Mouse (Mus musculus): ENCODE measurements at regions not wholly inside any gene's neighbourhood (a gene's known extent, or its start where the extent isn't known, plus 50 kb on each side); places are given as distances from the start of the nearest gene placed in this dataset.
A peak's percentile ranks its signal among the peaks of the same experiment; 100 is the strongest.

- Histone ChIP-seq H3K27ac (ENCODE audit: low read length) (no peak overlapping the region), H3K9me3 (replicated peaks; ENCODE audit: control insufficient read depth, low read length) (no peaks in the 10 kb centered on the region), H3K36me3 (ENCODE audit: control insufficient read depth, insufficient read depth, low read length) (no peaks in the 10 kb centered on the region), H3K4me3 (replicated peaks; ENCODE audit: low read length) (no peak overlapping the region), H3K27me3 (ENCODE audit: control insufficient read depth, insufficient read depth, low read length) (no peaks in the 10 kb centered on the region), H3K4me2 (ENCODE audit: low read depth, low read length) (no peak overlapping the region), H3K9ac (ENCODE audit: low read length) (no peak overlapping the region), H3K4me1 (ENCODE audit: control insufficient read depth, insufficient read depth, low read length) (no peaks in the 10 kb centered on the region)
- no peak for ATAC-seq (ENCODE audit: insufficient read depth, low FRiP score)
- 66% methylated on average over 5 of the region's 5 CpGs for WGBS
Observed at GRCm38 (mm10) chr4:29282169-29282568, 469.2 kb downstream of the Epha7 start.

GRCm38 (mm10) chr4:29301348-29301747 is 488.4 kb downstream of the Epha7 start:
- no peaks in the 10 kb centered on the region for H3K9me3 ChIP-seq (replicated peaks; ENCODE audit: control insufficient read depth, low read length)
- 53% methylated on average over 1 of the region's 1 CpGs for WGBS
- H3K9ac ChIP-seq (ENCODE audit: low read length), result no peak overlapping the region
- ATAC-seq (ENCODE audit: insufficient read depth, low FRiP score), result no peak
- no peaks in the 10 kb centered on the region for H3K4me1 ChIP-seq (ENCODE audit: control insufficient read depth, insufficient read depth, low read length)
- H3K27me3 ChIP-seq (ENCODE audit: control insufficient read depth, insufficient read depth, low read length), result no peaks in the 10 kb centered on the region
- no peak overlapping the region for H3K4me3 ChIP-seq (replicated peaks; ENCODE audit: low read length)
- H3K36me3 ChIP-seq (ENCODE audit: control insufficient read depth, insufficient read depth, low read length), result no peaks in the 10 kb centered on the region
- no peak overlapping the region for H3K4me2 ChIP-seq (ENCODE audit: low read depth, low read length)
- H3K27ac ChIP-seq (ENCODE audit: low read length), result no peak overlapping the region

DNA sequence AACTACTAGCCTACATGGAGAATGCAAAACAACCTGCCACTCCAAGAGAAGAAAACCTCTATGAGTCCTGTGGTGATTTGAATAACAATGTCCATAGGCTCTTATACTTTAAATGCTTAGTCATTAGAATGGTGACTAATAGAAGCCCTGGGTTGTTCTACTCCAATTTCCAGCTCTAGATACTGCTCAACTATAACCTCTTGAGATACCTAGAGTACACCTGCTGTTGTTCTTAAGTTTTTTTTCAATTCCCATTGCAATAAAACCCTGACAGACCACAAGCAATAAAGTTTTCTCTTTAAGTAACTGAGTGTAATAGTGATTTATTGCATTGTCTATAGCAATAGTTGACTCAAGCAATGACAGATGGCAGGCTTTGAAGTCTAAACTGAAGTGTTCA is 491.0 kb downstream of the Epha7 start:
- H3K4me1 ChIP-seq (ENCODE audit: control insufficient read depth, insufficient read depth, low read length), result no peaks in the 10 kb centered on the region
- ATAC-seq (ENCODE audit: insufficient read depth, low FRiP score), result no peak
- H3K4me3 ChIP-seq (replicated peaks; ENCODE audit: low read length), result no peak overlapping the region
- H3K27ac ChIP-seq (ENCODE audit: low read length), result no peak overlapping the region
- H3K9ac ChIP-seq (ENCODE audit: low read length), result no peak overlapping the region
- no peaks in the 10 kb centered on the region for H3K36me3 ChIP-seq (ENCODE audit: control insufficient read depth, insufficient read depth, low read length)
- H3K9me3 ChIP-seq (replicated peaks; ENCODE audit: control insufficient read depth, low read length), result no peaks in the 10 kb centered on the region
- no peak overlapping the region for H3K4me2 ChIP-seq (ENCODE audit: low read depth, low read length)
- no peaks in the 10 kb centered on the region for H3K27me3 ChIP-seq (ENCODE audit: control insufficient read depth, insufficient read depth, low read length)

DNA sequence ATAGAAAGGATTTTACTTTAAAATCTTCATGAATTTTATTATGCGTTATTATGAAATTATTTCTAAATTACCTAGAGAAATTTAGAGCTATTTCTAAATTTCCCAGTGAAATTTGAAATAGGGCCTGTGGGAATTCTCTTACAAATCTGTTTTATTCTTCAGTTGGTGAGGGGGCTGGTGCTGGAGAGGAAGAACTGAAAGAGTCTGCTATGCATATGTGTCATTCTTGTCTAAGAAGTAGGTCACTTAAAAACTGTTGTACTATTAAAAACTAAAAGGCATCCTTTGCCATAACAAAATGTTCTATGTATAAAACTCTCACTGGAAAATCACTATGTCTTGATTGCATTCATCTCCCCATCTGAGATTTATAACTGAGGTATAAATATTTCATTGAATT is 494.3 kb downstream of the Epha7 start:
- ATAC-seq (ENCODE audit: insufficient read depth, low FRiP score), result no peak
- Histone ChIP-seq H3K4me3 (replicated peaks; ENCODE audit: low read length) (no peak overlapping the region), H3K27me3 (ENCODE audit: control insufficient read depth, insufficient read depth, low read length) (no peaks in the 10 kb centered on the region), H3K4me1 (ENCODE audit: control insufficient read depth, insufficient read depth, low read length) (no peaks in the 10 kb centered on the region), H3K9ac (ENCODE audit: low read length) (no peak overlapping the region), H3K4me2 (ENCODE audit: low read depth, low read length) (no peak overlapping the region), H3K9me3 (replicated peaks; ENCODE audit: control insufficient read depth, low read length) (no peaks in the 10 kb centered on the region), H3K36me3 (ENCODE audit: control insufficient read depth, insufficient read depth, low read length) (no peaks in the 10 kb centered on the region), H3K27ac (ENCODE audit: low read length) (no peak overlapping the region)
- 93% methylated on average over 1 of the region's 1 CpGs for WGBS

- Histone ChIP-seq H3K4me2 (ENCODE audit: low read depth, low read length) (no peak overlapping the region), H3K36me3 (ENCODE audit: control insufficient read depth, insufficient read depth, low read length) (no peaks in the 10 kb centered on the region), H3K9ac (ENCODE audit: low read length) (no peak overlapping the region), H3K4me3 (replicated peaks; ENCODE audit: low read length) (no peak overlapping the region), H3K9me3 (replicated peaks; ENCODE audit: control insufficient read depth, low read length) (no peaks in the 10 kb centered on the region), H3K27ac (ENCODE audit: low read length) (no peak overlapping the region), H3K27me3 (ENCODE audit: control insufficient read depth, insufficient read depth, low read length) (no peaks in the 10 kb centered on the region), H3K4me1 (ENCODE audit: control insufficient read depth, insufficient read depth, low read length) (no peaks in the 10 kb centered on the region)
- WGBS, result 85% methylated on average over 6 of the region's 6 CpGs
- no peak for ATAC-seq (ENCODE audit: insufficient read depth, low FRiP score)
Observed at GRCm38 (mm10) chr4:29323921-29324320, 511.0 kb downstream of the Epha7 start.

DNA sequence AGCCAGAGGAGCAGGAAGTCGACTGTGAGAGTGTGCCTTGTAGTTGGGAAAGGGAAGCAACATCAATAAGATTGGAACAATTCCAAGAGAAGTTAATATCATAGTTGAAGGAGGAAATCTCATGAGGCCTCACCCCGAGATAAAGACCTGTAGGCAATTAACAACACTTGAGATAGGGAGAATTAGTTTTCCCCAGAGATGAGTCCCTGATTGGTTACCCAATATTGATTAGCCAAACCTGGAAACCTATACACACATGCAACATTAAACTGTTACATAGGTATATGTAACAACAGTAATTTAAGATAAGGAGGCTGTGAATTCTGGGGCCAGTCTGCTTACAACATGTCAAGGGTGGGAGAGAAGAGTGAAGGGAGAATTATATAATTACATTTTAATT is 516.2 kb downstream of the Epha7 start:
- 53% methylated on average over 2 of the region's 2 CpGs for WGBS
- no peak for ATAC-seq (ENCODE audit: insufficient read depth, low FRiP score)

DNA sequence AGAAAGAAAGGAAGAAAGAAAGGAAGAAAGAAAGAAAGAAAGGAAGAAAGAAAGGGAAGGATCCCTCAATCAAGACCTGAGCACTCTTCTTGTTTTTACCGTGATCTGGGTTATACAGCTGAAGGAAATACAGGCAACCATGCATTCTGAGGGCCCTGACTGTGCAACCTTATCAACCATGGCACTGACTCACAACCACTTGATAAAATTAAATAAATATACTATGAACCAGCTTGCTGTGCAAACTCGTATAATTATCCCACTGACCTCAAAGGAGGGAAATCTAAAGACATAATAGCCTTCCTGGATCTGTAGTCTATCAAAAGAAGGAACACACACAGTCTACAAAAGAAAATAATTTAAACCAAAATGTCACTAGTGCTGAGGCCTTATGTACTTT is 518.8 kb downstream of the Epha7 start:
- Histone ChIP-seq H3K27ac (ENCODE audit: low read length) (no peak overlapping the region), H3K9ac (ENCODE audit: low read length) (no peak overlapping the region), H3K36me3 (ENCODE audit: control insufficient read depth, insufficient read depth, low read length) (no peaks in the 10 kb centered on the region), H3K27me3 (ENCODE audit: control insufficient read depth, insufficient read depth, low read length) (no peaks in the 10 kb centered on the region), H3K4me2 (ENCODE audit: low read depth, low read length) (no peak overlapping the region), H3K9me3 (replicated peaks; ENCODE audit: control insufficient read depth, low read length) (no peaks in the 10 kb centered on the region), H3K4me3 (replicated peaks; ENCODE audit: low read length) (no peak overlapping the region), H3K4me1 (ENCODE audit: control insufficient read depth, insufficient read depth, low read length) (no peaks in the 10 kb centered on the region)
- peak; percentile 82 for ATAC-seq (ENCODE audit: insufficient read depth, low FRiP score)
- 37% methylated on average over 2 of the region's 2 CpGs for WGBS

More for the DNA sequence above, 516.2 kb downstream of the Epha7 start:
- Histone ChIP-seq H3K9me3 (replicated peaks; ENCODE audit: control insufficient read depth, low read length) (no peaks in the 10 kb centered on the region), H3K9ac (ENCODE audit: low read length) (no peak overlapping the region), H3K27ac (ENCODE audit: low read length) (no peak overlapping the region), H3K4me3 (replicated peaks; ENCODE audit: low read length) (no peak overlapping the region), H3K4me2 (ENCODE audit: low read depth, low read length) (no peak overlapping the region), H3K27me3 (ENCODE audit: control insufficient read depth, insufficient read depth, low read length) (no peaks in the 10 kb centered on the region), H3K4me1 (ENCODE audit: control insufficient read depth, insufficient read depth, low read length) (no peaks in the 10 kb centered on the region), H3K36me3 (ENCODE audit: control insufficient read depth, insufficient read depth, low read length) (no peaks in the 10 kb centered on the region)

GRCm38 (mm10) chr4:29337245-29337644 is 524.3 kb downstream of the Epha7 start:
- H3K4me1 ChIP-seq (ENCODE audit: control insufficient read depth, insufficient read depth, low read length), result no peaks in the 10 kb centered on the region
- no peaks in the 10 kb centered on the region for H3K9me3 ChIP-seq (replicated peaks; ENCODE audit: control insufficient read depth, low read length)
- ATAC-seq (ENCODE audit: insufficient read depth, low FRiP score), result no peak
- no peak overlapping the region for H3K27ac ChIP-seq (ENCODE audit: low read length)
- no peaks in the 10 kb centered on the region for H3K27me3 ChIP-seq (ENCODE audit: control insufficient read depth, insufficient read depth, low read length)
- H3K36me3 ChIP-seq (ENCODE audit: control insufficient read depth, insufficient read depth, low read length), result no peaks in the 10 kb centered on the region
- no peak overlapping the region for H3K9ac ChIP-seq (ENCODE audit: low read length)
- no peak overlapping the region for H3K4me2 ChIP-seq (ENCODE audit: low read depth, low read length)
- no peak overlapping the region for H3K4me3 ChIP-seq (replicated peaks; ENCODE audit: low read length)
- 89% methylated on average over 10 of the region's 10 CpGs for WGBS

GRCm38 (mm10) chr4:29362191-29362590 is 549.3 kb downstream of the Epha7 start:
- no peaks in the 10 kb centered on the region for H3K4me1 ChIP-seq (ENCODE audit: control insufficient read depth, insufficient read depth, low read length)
- no peaks in the 10 kb centered on the region for H3K9me3 ChIP-seq (replicated peaks; ENCODE audit: control insufficient read depth, low read length)
- no peak overlapping the region for H3K27ac ChIP-seq (ENCODE audit: low read length)
- H3K9ac ChIP-seq (ENCODE audit: low read length), result no peak overlapping the region
- no peak overlapping the region for H3K4me3 ChIP-seq (replicated peaks; ENCODE audit: low read length)
- no peak overlapping the region for H3K4me2 ChIP-seq (ENCODE audit: low read depth, low read length)
- H3K27me3 ChIP-seq (ENCODE audit: control insufficient read depth, insufficient read depth, low read length), result no peaks in the 10 kb centered on the region
- no peak for ATAC-seq (ENCODE audit: insufficient read depth, low FRiP score)
- whole genome bisulfite sequencing, result 63% methylated on average over 1 of the region's 1 CpGs
- H3K36me3 ChIP-seq (ENCODE audit: control insufficient read depth, insufficient read depth, low read length), result no peaks in the 10 kb centered on the region

DNA sequence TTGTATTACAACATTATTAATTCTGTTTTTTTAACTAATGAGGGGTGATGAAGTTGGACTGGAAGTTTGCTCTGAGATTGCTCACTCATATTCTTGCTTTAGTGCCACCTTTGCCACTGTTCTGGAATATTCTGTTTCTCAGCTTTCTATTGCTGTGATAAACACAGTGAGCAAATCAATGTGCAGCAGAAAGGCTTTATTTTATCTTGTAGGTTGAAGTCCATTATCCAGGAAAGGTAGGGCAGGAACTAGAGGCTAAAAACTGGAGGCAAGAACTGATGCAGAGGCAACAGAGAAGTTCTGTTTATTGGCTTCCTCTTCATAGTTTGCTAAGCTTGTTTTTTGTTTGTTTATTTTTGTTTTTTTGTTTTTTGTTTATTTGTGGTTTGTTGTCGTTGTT is 576.4 kb downstream of the Epha7 start:
- WGBS, result 73% methylated on average over 1 of the region's 1 CpGs
- Histone ChIP-seq H3K36me3 (ENCODE audit: control insufficient read depth, insufficient read depth, low read length) (no peaks in the 10 kb centered on the region), H3K9me3 (replicated peaks; ENCODE audit: control insufficient read depth, low read length) (0 out of 2 replicates have a peak, but pooled peaks cover 3% of the 10 kb centered on the region), H3K4me1 (ENCODE audit: control insufficient read depth, insufficient read depth, low read length) (no peaks in the 10 kb centered on the region), H3K4me3 (replicated peaks; ENCODE audit: low read length) (no peak overlapping the region), H3K4me2 (ENCODE audit: low read depth, low read length) (no peak overlapping the region), H3K27ac (ENCODE audit: low read length) (no peak overlapping the region), H3K9ac (ENCODE audit: low read length) (no peak overlapping the region), H3K27me3 (ENCODE audit: control insufficient read depth, insufficient read depth, low read length) (no peaks in the 10 kb centered on the region)
- ATAC-seq (ENCODE audit: insufficient read depth, low FRiP score), result no peak
